Mouse (Mus musculus) kidney, embryonic 15.5 days (tissue): Measurements from ENCODE around the gene Mapt. TPM values are rescaled to one million over a fixed set of nuclear protein-coding genes. Genes with fewer than 3 reads are reported as not detected.

Source experiments
- ATAC-seq: fragments of 200-750 bp; cut with Nextera tagmentation; replicated peaks from 2 replicates; pipeline ENCODE4 v1.8.0; 2017; ENCODE audit warnings: moderate TSS enrichment; ENCODE audit not compliant: low FRiP score
- H3K27ac ChIP-seq: fragments of 300-500 bp; sonication (generic); 2 replicates; pipeline ENCODE4 v1.5.1; 2015; ENCODE audit warnings: mild to moderate bottlenecking, inconsistent platforms
- H3K27me3 ChIP-seq: fragments of 300-500 bp; sonication (generic); 2 replicates; pipeline ENCODE4 v1.6.1; 2015; ENCODE audit warnings: inconsistent platforms
- H3K36me3 ChIP-seq: fragments of 300-500 bp; sonication (generic); 2 replicates; pipeline ENCODE4 v1.6.1; 2015; ENCODE audit warnings: inconsistent platforms
- H3K4me1 ChIP-seq: fragments of 300-500 bp; sonication (generic); 2 replicates; pipeline ENCODE4 v1.6.1; 2015; ENCODE audit warnings: inconsistent platforms
- H3K4me2 ChIP-seq: fragments of 300-500 bp; sonication (generic); 2 replicates; pipeline ENCODE4 v1.6.1; 2015; ENCODE audit warnings: moderate library complexity, mild to moderate bottlenecking, inconsistent platforms
- H3K4me3 ChIP-seq: fragments of 300-500 bp; sonication (generic); replicated peaks from 2 replicates; pipeline ENCODE4 v1.5.1; 2015; ENCODE audit warnings: mild to moderate bottlenecking, inconsistent platforms
- H3K9ac ChIP-seq: fragments of 300-500 bp; sonication (generic); 2 replicates; pipeline ENCODE4 v1.6.1; 2015; ENCODE audit warnings: mild to moderate bottlenecking, inconsistent platforms
- H3K9me3 ChIP-seq: fragments of 300-500 bp; sonication (generic); replicated peaks from 2 replicates; pipeline ENCODE4 v1.6.1; 2016; ENCODE audit warnings: inconsistent platforms
- WGBS: fragments of 180-500 bp; shearing (Covaris S2); methylation state at CpG from one replicate; pipeline ENCODE4 v1.1.7; 2015; ENCODE audit warnings: mixed read lengths; 5-methylcytosine and 5-hydroxymethylcytosine counted together
- polyA plus RNA-seq: library from polyadenylated mRNA; unstranded; fragments of >200 nt; fragmentation: Nextera tagmentation; extraction: Ambion mirVana; gene quantifications from 2 replicates; pipeline ENCODE4 v1.2.1, GENCODE M21; 2015

Gene Mapt
- polyA plus RNA-seq, 1 experiment from 2014 or later: 13.6 TPM

DNA sequence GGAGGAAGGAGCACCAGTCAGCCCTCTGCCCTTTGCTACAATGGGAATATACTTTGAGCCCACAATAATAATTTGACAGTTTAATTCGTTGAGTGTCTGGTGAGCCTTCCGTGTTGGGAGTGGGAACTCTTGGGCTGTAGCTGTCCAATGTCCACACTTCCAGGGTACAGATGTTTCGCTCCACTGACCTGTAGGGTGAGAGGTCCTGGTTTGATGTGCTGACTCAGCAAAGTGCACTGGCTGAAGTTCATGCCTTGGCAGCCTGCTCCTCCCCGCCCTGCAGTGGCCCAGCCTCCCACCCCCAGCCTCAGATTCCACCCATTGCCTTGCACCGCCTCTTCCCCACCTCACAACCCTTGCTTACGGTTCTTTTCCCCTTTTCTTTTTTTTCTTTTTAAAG is 33.5 kb downstream of the Mapt start:
- ATAC-seq: no peak; the same call in 1 of the 2 replicates
- no peaks in the 10 kb centered on the region for H3K9me3 ChIP-seq
- peak overlapping the region; percentile 54; the same call in 1 of the 2 replicates for H3K27ac ChIP-seq
- no peaks in the 10 kb centered on the region for H3K36me3 ChIP-seq
- H3K4me2 ChIP-seq: no peak overlapping the region
- H3K9ac ChIP-seq: no peak overlapping the region
- H3K4me1 ChIP-seq: peaks cover 4% of the 10 kb centered on the region; the same call in 1 of the 2 replicates
- WGBS: 52% methylated on average over 6 of the region's 6 CpGs
- H3K4me3 ChIP-seq: no peak overlapping the region
- H3K27me3 ChIP-seq: no peaks in the 10 kb centered on the region

DNA sequence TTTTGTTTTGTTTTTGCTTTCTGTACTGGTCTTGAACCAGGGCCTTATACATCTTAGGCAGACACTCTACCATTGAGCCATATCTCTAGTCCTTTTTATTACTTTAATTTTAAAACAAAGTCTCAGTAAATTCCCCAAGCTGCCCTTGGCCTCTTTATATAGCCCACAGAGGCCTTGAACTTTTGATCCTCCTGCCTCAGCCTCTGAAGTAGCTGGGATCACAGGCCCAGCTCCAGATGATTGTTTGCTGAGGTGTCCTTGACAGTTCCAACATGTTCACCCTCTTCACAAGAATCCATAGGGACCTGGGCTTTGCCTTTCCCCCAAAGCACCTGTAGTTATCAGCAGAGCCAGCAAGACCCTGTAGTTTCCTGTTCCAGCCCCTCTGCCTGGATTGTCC is 34.5 kb downstream of the Mapt start:
- Histone ChIP-seq H3K4me2 (no peak overlapping the region), H3K27me3 (no peaks in the 10 kb centered on the region), H3K4me1 (peaks cover 6% of the 10 kb centered on the region; the same call in 1 of the 2 replicates), H3K36me3 (no peaks in the 10 kb centered on the region), H3K4me3 (no peak overlapping the region), H3K9ac (no peak overlapping the region), H3K27ac (no peak overlapping the region), H3K9me3 (no peaks in the 10 kb centered on the region)
- no peak for ATAC-seq

DNA sequence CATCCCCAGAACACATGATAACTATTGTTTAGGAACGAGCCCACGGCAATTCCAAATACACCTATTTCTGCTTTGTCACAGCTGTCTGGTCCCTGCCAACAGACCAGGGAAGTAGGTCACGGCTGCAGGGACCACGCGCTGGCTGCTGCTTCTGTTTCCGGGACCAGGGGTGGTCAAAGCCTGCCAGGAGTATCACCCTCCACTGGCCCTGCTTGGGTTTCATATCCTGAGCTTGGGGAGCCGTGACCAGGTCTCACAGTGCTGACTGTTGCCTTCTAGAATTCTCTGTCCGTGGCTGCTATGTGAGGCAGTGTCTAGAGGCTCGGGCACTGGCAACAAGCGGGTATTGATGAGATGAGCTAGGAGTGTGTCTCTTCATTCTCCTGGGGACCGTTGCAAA is 36.2 kb downstream of the Mapt start:
- Histone ChIP-seq H3K4me1 (peaks cover 6% of the 10 kb centered on the region; the same call in 1 of the 2 replicates), H3K4me2 (no peak overlapping the region), H3K27me3 (no peaks in the 10 kb centered on the region), H3K36me3 (no peaks in the 10 kb centered on the region), H3K4me3 (no peak overlapping the region), H3K9ac (no peak overlapping the region), H3K9me3 (no peaks in the 10 kb centered on the region), H3K27ac (no peak overlapping the region)
- ATAC-seq: no peak
- 69% methylated on average over 11 of the region's 11 CpGs for WGBS

DNA sequence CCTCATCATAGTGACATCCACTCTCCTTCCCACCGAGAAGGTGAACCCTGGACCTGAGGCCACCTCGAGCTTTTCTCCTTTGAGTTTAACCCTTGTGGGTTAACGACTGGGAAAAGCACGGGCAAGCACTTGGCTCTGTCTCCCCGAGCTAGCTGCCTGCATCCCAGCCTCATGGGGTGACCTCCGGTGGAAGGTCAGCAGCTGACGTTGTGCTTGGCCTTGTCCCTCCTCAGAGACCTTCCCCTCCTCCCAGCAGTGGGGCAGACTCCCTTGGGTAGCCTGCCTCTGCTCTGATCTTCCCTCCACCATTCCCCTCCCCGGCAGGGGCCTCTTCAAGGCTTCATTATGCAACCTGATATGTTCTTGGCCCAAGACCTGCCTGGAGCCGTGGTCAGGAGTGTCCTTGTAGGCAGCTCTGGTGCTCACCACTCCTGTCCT is 38.2 kb downstream of the Mapt start:
- H3K27me3 ChIP-seq: no peaks in the 10 kb centered on the region
- no peak overlapping the region for H3K4me2 ChIP-seq
- no peaks in the 10 kb centered on the region for H3K9me3 ChIP-seq
- H3K4me3 ChIP-seq: no peak overlapping the region
- ATAC-seq: peak; percentile 46; the same call in 1 of the 2 replicates
- WGBS: 27% methylated on average over 9 of the region's 9 CpGs
- H3K27ac ChIP-seq: no peak overlapping the region
- H3K9ac ChIP-seq: no peak overlapping the region
- no peaks in the 10 kb centered on the region for H3K36me3 ChIP-seq
- peaks cover 6% of the 10 kb centered on the region; the same call in 1 of the 2 replicates for H3K4me1 ChIP-seq

DNA sequence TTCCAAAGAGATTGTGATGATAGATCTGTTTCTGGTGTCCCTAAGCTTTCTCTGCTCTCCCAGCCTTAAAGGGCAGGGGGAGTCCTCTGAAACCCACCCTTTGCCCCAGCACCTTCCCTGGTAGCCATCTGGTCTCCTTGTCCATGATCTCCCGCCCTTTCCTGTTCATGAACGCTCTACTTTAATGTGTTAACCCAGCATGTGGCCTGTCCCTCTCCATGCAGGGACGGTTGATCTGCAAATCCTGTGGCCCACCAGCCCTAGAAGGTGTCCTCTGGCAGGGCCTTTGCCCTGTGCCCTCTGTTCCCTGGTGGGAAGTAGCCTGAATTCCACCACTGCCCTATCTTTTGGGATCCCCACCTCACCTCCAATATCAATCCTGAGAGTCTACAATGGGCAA is 39.3 kb downstream of the Mapt start:
- H3K27ac ChIP-seq: no peak overlapping the region
- H3K4me1 ChIP-seq: peaks cover 6% of the 10 kb centered on the region; the same call in 1 of the 2 replicates
- WGBS: 79% methylated on average over 3 of the region's 3 CpGs
- H3K4me2 ChIP-seq: no peak overlapping the region
- H3K9ac ChIP-seq: no peak overlapping the region
- no peak overlapping the region for H3K4me3 ChIP-seq
- no peaks in the 10 kb centered on the region for H3K27me3 ChIP-seq
- ATAC-seq: no peak
- H3K36me3 ChIP-seq: no peaks in the 10 kb centered on the region
- H3K9me3 ChIP-seq: no peaks in the 10 kb centered on the region

DNA sequence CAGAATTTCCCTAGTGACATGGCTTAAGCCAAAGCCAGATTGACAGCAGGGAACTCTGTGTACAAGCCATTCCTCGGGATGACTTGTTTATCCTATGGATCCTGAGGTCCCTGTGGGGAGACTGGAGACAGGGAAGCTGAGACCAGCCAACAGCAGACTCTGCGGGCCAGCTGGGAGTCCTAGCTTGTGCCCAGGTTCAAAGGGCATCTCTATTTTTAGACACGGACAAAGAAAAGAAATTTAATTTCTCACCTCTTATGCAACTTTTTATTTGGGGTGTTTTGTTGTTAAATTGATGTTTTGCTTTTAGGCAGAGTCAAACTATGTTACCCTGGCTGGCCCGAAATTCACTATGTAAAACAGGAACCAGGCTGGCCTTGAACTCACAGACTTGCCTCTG is 39.7 kb downstream of the Mapt start:
- no peak overlapping the region for H3K4me3 ChIP-seq
- no peak overlapping the region for H3K9ac ChIP-seq
- WGBS: 68% methylated on average over 4 of the region's 4 CpGs
- no peak overlapping the region for H3K4me2 ChIP-seq
- peaks cover 6% of the 10 kb centered on the region; the same call in 1 of the 2 replicates for H3K4me1 ChIP-seq
- no peaks in the 10 kb centered on the region for H3K36me3 ChIP-seq
- H3K9me3 ChIP-seq: no peaks in the 10 kb centered on the region
- no peak for ATAC-seq
- no peak overlapping the region for H3K27ac ChIP-seq
- no peaks in the 10 kb centered on the region for H3K27me3 ChIP-seq

DNA sequence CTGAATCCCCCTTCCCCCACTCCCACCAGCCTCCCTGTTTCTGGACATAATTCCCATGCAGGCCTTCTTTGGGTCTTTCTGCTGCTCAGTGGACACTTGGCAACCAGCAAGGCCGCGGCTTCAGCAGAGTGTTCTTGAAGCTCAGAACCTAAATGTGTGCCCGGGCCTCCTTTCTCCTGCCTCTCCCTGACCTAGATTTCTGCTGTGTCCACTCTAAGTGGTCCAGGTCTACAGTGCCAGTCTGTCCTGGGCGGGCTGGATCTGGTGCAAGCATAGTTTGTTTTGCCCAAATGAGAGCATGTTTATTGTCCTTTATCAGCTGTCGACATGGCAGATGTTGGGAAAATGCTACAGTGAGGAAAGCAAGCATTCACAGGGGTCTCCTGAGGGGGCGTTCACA is 40.7 kb downstream of the Mapt start:
- no peak overlapping the region for H3K27ac ChIP-seq
- no peak overlapping the region for H3K9ac ChIP-seq
- no peak for ATAC-seq
- no peaks in the 10 kb centered on the region for H3K27me3 ChIP-seq
- peaks cover 6% of the 10 kb centered on the region; the same call in 1 of the 2 replicates for H3K4me1 ChIP-seq
- no peaks in the 10 kb centered on the region for H3K9me3 ChIP-seq
- H3K4me2 ChIP-seq: no peak overlapping the region
- WGBS: 80% methylated on average over 6 of the region's 6 CpGs
- no peaks in the 10 kb centered on the region for H3K36me3 ChIP-seq
- H3K4me3 ChIP-seq: no peak overlapping the region

DNA sequence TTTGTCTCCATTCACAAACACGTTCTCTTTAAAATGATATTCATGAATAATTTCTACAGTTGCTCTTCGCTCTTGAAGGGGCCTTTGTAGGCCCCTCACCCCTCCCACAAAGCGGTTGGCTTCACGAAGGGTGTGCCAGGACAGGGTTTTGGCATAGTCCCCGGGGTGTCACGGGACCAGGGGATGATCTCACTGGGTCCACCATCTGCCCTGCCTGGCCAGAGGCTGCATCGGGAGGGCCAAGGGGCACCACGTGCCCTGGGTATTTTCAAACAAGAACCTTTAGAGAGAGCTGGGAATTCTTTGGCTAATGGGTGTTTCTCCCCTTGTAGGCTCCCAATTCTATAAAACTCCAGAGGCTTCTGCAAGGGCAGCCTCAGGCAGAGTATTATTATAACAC is 41.2 kb downstream of the Mapt start:
- Histone ChIP-seq H3K9me3 (no peaks in the 10 kb centered on the region), H3K4me1 (peaks cover 6% of the 10 kb centered on the region; the same call in 1 of the 2 replicates), H3K9ac (no peak overlapping the region), H3K4me2 (no peak overlapping the region), H3K4me3 (no peak overlapping the region), H3K27me3 (no peaks in the 10 kb centered on the region), H3K36me3 (no peaks in the 10 kb centered on the region), H3K27ac (no peak overlapping the region)
- no peak for ATAC-seq
- 84% methylated on average over 8 of the region's 8 CpGs for WGBS

DNA sequence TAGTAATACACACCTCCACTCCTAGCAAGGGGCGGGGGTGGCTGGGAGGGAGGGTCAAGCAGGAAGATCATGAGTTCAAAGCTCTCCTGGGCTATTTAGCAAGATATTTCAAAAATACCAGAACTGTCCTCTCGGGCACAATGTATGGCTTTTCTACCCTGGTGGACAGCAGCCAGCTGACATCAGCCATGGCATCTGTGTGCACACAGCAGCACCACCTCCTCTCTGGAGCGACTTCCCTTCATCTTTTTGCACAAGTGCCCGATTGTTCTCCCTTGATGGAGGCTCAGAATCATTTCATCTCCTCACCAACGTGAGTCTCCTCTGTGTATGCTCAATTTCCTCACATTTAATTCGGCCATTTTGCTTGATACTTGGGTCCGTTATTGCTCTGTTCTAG is 44.6 kb downstream of the Mapt start:
- H3K36me3 ChIP-seq: no peaks in the 10 kb centered on the region
- no peaks in the 10 kb centered on the region for H3K9me3 ChIP-seq
- peaks cover 7% of the 10 kb centered on the region for H3K4me1 ChIP-seq
- H3K4me3 ChIP-seq: no peak overlapping the region
- no peak overlapping the region for H3K9ac ChIP-seq
- no peak overlapping the region for H3K4me2 ChIP-seq
- ATAC-seq: no peak
- H3K27me3 ChIP-seq: no peaks in the 10 kb centered on the region
- 91% methylated on average over 7 of the region's 7 CpGs for WGBS
- H3K27ac ChIP-seq: no peak overlapping the region

DNA sequence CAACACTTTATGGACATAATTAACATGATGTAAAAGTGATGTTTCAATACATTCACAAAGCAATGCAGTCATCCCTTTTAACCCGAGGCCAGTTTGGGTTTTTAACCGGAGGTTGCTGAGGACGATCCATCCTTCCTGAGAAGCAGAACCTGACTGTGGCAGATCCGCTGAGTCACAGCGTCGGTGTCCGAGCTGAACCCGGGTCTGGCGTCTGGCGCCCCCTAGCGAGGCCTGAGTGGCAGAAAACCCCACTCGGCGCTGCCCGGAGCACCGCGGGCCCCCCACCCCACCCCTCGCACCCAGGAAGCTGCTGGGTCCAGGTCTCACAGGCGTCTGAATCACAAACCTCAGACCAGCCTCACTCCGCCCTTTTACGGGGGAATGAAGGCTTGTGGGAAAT is 47.0 kb downstream of the Mapt start:
- Histone ChIP-seq H3K27ac (no peak overlapping the region), H3K27me3 (no peaks in the 10 kb centered on the region), H3K9me3 (no peaks in the 10 kb centered on the region), H3K4me3 (peak overlapping the region; percentile 4; the same call in 1 of the 2 replicates), H3K4me2 (peak overlapping the region; percentile 43), H3K9ac (no peak overlapping the region), H3K36me3 (no peaks in the 10 kb centered on the region), H3K4me1 (peaks cover 7% of the 10 kb centered on the region)
- no peak for ATAC-seq
- 5% methylated on average over 20 of the region's 20 CpGs for WGBS

DNA sequence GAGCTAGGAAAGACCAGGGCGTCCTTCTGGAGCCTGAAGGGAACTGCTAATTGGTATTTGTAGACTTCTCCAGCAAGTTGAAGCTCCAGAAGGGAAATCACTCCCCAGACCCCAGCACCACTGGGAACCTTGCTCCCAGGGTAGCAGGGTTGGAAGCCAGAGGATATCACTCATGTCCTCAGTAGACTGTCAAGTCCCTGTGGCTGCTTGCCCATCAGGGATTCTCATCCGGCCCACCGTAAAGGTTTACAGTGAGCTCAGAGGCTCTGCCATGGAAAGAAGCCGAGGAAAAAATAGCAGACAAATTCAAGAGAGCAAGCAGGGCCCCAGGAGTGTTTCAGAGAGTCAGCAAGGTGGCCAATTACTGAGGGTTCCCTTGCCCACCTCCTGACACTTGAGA is 47.9 kb downstream of the Mapt start:
- Histone ChIP-seq H3K27ac (no peak overlapping the region), H3K4me1 (peaks cover 7% of the 10 kb centered on the region), H3K9me3 (no peaks in the 10 kb centered on the region), H3K27me3 (no peaks in the 10 kb centered on the region), H3K36me3 (no peaks in the 10 kb centered on the region), H3K4me3 (no peak overlapping the region), H3K9ac (no peak overlapping the region), H3K4me2 (no peak overlapping the region)
- 71% methylated on average over 4 of the region's 4 CpGs for WGBS
- no peak for ATAC-seq

DNA sequence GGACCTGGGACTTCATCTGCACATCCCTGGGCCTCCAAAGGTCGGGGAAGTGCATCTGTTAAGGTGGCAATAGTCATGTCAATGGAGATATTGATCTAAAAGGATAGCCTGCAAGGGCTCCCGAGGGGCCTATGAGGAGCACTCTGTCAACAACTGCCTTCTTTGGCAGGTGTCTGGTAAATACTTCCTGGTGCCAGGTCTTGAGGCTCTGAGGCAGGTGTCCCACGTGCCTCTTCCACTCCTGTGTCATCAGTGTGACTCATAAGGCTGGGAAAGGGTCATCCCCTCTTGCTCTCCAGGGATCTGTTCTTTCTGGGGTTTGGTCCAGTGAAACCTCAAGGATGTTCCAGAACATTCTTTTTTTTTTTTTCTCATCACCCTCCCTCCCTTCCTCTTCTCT is 48.3 kb downstream of the Mapt start:
- Histone ChIP-seq H3K4me3 (no peak overlapping the region), H3K27ac (no peak overlapping the region), H3K9me3 (no peaks in the 10 kb centered on the region), H3K9ac (no peak overlapping the region), H3K36me3 (no peaks in the 10 kb centered on the region), H3K4me2 (no peak overlapping the region), H3K4me1 (peaks cover 7% of the 10 kb centered on the region), H3K27me3 (no peaks in the 10 kb centered on the region)
- WGBS: 54% methylated on average over 3 of the region's 3 CpGs
- ATAC-seq: no peak

DNA sequence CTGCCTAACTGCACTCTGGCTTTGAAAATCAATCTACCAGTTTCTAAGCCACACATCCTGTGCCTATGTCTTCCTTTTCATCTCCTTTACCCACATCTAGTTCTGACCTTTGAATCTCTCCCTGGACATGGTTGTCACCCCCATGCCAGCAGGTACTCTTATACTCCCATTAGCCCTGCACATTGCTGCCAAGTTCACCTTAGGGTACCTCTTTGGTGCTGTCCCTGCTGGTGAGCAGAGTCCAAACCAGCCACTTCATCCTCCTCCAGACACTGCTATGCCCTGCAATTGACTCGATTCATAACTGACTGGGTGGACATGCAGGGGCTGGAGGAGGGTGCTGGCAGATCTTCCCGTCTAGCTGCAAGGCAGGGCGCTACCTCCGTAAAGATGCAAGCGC is 50.3 kb downstream of the Mapt start:
- H3K27ac ChIP-seq: no peak overlapping the region
- H3K27me3 ChIP-seq: no peaks in the 10 kb centered on the region
- H3K4me2 ChIP-seq: no peak overlapping the region
- no peaks in the 10 kb centered on the region for H3K36me3 ChIP-seq
- H3K9ac ChIP-seq: no peak overlapping the region
- no peaks in the 10 kb centered on the region for H3K9me3 ChIP-seq
- no peak overlapping the region for H3K4me3 ChIP-seq
- 78% methylated on average over 5 of the region's 5 CpGs for WGBS
- peaks cover 7% of the 10 kb centered on the region for H3K4me1 ChIP-seq
- no peak for ATAC-seq
